Mouse (Mus musculus) liver, adult 2 months (tissue): ENCODE measurements around the gene Csf2ra. TPM values are rescaled to one million over a fixed set of nuclear protein-coding genes. Genes with fewer than 3 reads are reported as not detected.

ENCODE experiments used
- DNase-seq: peaks from one replicate; pipeline ENCODE4 v3.0.0-alpha.2; 2011; ENCODE audit warnings: low read depth, low spot score; ENCODE audit errors: extremely low read depth
- H3K27ac ChIP-seq: fragments of 200-500 bp; replicated peaks from 2 replicates; pipeline ENCODE4 v1.5.1; 2012; ENCODE audit warnings: low read depth, mild to moderate bottlenecking, control low read depth, inconsistent platforms, low read length; ENCODE audit not compliant: insufficient read depth
- H3K27me3 ChIP-seq: fragments of 200-500 bp; 2 replicates; pipeline ENCODE4 v1.6.1; 2012; ENCODE audit warnings: mild to moderate bottlenecking, moderate library complexity, low read length, inconsistent platforms; ENCODE audit not compliant: control insufficient read depth, insufficient read depth
- H3K36me3 ChIP-seq: fragments of 200-500 bp; 2 replicates; pipeline ENCODE4 v1.6.1; 2012; ENCODE audit warnings: low read length, inconsistent platforms; ENCODE audit not compliant: control insufficient read depth, insufficient read depth
- H3K4me1 ChIP-seq: fragments of 200-500 bp; 2 replicates; pipeline ENCODE4 v1.6.1; 2011; ENCODE audit warnings: low read length; ENCODE audit not compliant: control insufficient read depth, insufficient read depth
- H3K4me3 ChIP-seq: fragments of 200-500 bp; 2 replicates; pipeline ENCODE4 v1.5.1; 2011; ENCODE audit warnings: low read depth, mild to moderate bottlenecking, control low read depth, low read length, moderate library complexity; ENCODE audit not compliant: insufficient read depth
- H3K79me2 ChIP-seq: fragments of 200-500 bp; 2 replicates; pipeline ENCODE4 v1.6.1; 2012; ENCODE audit warnings: inconsistent platforms, mild to moderate bottlenecking, low read length, moderate library complexity; ENCODE audit not compliant: control insufficient read depth, insufficient read depth
- H3K9ac ChIP-seq: fragments of 200-500 bp; 2 replicates; pipeline ENCODE4 v1.6.1; 2012; ENCODE audit warnings: low read depth, mild to moderate bottlenecking, control low read depth, inconsistent platforms, low read length
- CTCF ChIP-seq: fragments of 200-500 bp; IDR thresholded peaks from 2 replicates; pipeline ENCODE4 v1.5.1; 2011; ENCODE audit warnings: low read depth, low read length, control low read depth
- POLR2A ChIP-seq: fragments of 200-500 bp; IDR thresholded peaks from 2 replicates; pipeline ENCODE4 v1.6.1; 2011; ENCODE audit warnings: low read length, control low read depth; ENCODE audit not compliant: insufficient read depth; ENCODE audit errors: extremely low read depth
- WGBS: fragments of 180-500 bp; shearing (Covaris S2); methylation state at CpG from one replicate; pipeline ENCODE4 v1.1.7; 2018; 5-methylcytosine and 5-hydroxymethylcytosine counted together
- polyA plus RNA-seq: library from polyadenylated mRNA; depleted of rRNA; stranded (reverse); fragments of >200 nt; gene quantifications from 2 replicates; pipeline ENCODE4 v1.2.3, GENCODE M21; 2012
- total RNA-seq: library from RNA; depleted of rRNA; stranded (reverse); fragments of >200 nt; gene quantifications from 2 replicates; pipeline ENCODE4 v1.2.3, GENCODE M21; 2014

Csf2ra gene
- total and polyA plus RNA-seq, 2 experiments: 3.4 to 28.5 TPM

DNA sequence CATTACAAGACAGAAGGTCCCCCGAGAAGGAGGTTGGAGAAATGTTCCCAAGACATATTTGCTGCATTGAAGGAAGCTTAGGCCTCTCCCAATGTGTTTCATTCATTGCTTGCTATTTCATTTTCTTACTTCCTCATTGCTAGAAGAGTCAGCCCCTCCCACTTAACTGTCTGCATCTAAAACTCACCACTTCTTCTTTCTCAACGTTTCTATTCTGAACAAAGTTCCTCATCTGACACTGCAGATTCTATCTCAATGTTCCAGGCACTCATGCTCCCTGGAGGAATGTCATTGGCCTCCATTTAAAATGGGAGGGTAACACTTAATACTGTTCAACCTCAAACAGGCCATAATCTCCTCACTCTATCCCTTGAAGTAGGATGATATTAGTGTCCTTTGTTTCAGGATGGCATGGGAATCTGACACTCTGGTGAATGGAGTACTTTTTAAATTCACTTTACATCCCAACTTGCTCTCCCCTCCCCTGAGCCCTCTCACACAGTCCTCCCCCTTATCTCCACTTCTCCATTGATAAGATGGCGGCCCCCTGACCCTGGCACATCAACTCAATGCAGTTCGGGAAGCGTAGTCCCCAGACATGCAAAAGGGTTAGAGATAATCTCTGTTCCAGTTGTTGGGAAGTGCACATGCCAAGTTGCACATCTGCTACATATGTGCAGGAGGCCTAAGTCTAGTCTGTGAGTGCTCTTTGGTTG, 16.6 kb upstream of the Csf2ra start:
- Histone ChIP-seq H3K27me3 (no peaks in the 10 kb centered on the region), H3K4me3 (no peak overlapping the region), H3K9ac (no peak overlapping the region), H3K79me2 (no peaks in the 10 kb centered on the region), H3K36me3 (no peaks in the 10 kb centered on the region), H3K4me1 (no peaks in the 10 kb centered on the region), H3K27ac (no peak overlapping the region)
- WGBS: 68% methylated on average over 5 of the region's 5 CpGs
- no peak for TF ChIP-seq POLR2A
- TF ChIP-seq CTCF: no peak
- DNase-seq: peak; percentile 41

DNA sequence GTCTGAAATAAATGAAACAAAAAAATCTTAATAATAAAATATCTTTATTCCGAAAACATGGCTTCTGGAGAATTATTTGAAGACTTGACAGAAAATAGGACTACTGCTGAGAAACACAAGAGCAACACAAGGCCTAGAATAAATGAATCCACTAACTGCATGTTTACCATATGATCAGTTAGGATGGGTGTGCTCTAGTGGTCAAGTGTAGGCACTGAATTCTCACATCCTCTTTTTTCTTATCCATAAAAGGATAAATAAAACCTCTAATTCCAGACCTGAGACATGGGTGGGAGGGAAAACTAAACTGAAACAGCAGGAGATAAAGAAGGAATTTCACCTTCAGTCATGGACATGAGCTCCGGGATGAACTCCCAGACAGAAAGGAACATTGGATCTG, 9.7 kb upstream of the Csf2ra start:
- no peaks in the 10 kb centered on the region for H3K4me1 ChIP-seq
- H3K27me3 ChIP-seq: no peaks in the 10 kb centered on the region
- no peaks in the 10 kb centered on the region for H3K79me2 ChIP-seq
- no peak for DNase-seq
- 74% methylated on average over 2 of the region's 2 CpGs for WGBS
- no peak overlapping the region for H3K9ac ChIP-seq
- TF ChIP-seq POLR2A (no peak), CTCF (no peak)
- H3K4me3 ChIP-seq: no peak overlapping the region
- no peaks in the 10 kb centered on the region for H3K36me3 ChIP-seq
- no peak overlapping the region for H3K27ac ChIP-seq

DNA sequence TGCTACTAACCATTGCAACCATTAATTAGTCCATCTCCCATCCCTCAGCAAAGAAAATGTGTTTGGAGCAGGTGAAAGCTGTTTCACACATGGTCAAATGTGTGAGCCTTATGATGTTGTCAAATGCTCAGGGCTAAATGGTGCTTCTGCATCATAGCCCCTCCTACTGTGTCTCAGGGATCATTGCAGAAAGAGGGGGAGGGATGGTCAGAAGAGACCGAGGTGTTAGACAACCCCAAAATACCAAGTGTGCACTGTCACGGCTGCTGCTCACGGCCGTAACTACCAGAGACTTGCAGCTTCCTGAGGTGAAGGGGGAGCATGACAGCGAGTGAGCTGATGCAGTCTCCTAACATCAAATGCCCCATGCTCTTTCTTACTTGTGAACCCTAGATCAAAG, 6.3 kb upstream of the Csf2ra start:
- H3K4me3 ChIP-seq: no peak overlapping the region
- no peaks in the 10 kb centered on the region for H3K79me2 ChIP-seq
- no peaks in the 10 kb centered on the region for H3K36me3 ChIP-seq
- no peaks in the 10 kb centered on the region for H3K27me3 ChIP-seq
- H3K4me1 ChIP-seq: no peaks in the 10 kb centered on the region
- no peak for DNase-seq
- TF ChIP-seq CTCF (no peak), POLR2A (no peak)
- no peak overlapping the region for H3K27ac ChIP-seq
- no peak overlapping the region for H3K9ac ChIP-seq
- 61% methylated on average over 5 of the region's 5 CpGs for WGBS

DNA sequence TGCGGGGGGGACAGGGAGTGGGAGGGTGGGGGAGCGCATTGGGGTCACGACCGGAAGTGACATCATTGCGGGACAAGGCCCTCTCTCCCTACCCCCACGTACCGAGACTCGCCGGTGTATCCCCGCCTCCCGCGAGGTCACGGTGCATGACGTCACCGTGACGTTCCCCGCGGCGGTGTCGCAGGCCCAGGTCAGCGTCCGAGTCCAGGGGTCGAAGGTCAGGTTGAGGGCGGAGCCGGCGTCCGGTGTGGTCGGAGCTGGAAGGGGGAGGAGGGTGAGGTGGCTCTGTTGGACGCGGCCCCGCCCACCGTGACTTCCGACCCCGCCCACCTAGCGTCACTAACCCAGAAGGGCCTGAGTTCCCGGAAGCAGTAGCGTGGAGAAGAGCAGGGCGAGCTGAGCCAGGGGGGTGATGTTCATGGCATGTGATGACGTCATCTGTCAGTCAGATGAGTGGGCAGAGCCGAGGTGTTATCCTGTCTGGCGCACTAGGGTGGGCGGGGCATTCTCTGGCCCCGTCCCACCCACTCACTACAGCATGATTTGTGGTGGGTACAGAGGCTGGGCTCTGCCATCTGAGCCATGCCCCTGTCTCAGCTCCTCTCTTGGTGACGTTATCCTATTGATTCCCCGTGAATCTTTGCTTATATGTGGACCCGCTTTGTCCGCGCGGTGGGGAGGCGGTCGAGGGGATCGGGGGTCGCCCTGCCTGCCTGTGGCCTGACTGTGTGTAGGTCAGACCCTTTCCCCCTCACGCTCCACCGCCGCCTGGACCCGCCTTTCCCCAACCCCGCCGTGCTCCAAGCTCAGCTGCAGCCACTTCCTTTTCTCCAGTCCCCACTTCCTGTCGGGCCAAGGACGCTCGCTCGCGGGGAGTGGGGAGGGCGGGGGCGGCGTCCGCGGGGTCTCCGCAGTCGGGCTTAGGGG, 1.0 kb downstream of the Csf2ra start:
- peak overlapping the region; percentile 30; the same call in 1 of the 2 replicates for H3K9ac ChIP-seq
- 5% methylated on average over 71 of the region's 71 CpGs for WGBS

DNA sequence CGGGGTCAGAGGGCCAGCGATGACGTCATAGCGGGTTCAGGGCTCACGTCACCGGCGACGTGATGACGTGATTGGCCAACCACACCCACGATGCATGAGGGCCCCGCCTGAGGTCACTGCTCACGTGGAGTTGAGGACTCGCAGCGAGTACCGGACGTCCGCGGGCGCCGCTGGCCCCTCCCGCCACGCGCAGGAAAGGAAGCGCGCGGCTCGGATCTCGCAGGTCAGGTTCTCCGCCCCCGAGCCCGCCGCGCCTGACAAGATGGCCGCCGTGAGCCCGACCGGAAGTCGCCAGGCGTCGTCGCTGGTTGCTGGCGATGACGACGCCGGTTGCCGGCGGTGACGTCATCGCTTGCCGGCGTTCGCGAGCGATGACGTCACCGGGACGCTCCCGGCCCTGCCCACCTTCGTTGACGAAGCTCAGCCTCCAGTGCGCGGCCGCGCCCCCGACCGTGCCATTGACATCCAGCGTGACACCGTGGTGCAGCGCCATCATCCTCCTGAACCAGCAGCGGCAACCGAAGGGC, 1.8 kb downstream of the Csf2ra start:
- no peak overlapping the region; the same call in 1 of the 2 replicates for H3K9ac ChIP-seq
- 5% methylated on average over 71 of the region's 71 CpGs for WGBS
- TF ChIP-seq CTCF (no peak), POLR2A (no peak)

More for the DNA sequence above, 1.0 kb downstream of the Csf2ra start:
- H3K4me1 ChIP-seq: peaks cover 4% of the 10 kb centered on the region; the same call in 1 of the 2 replicates
- no peak for TF ChIP-seq POLR2A
- no peak for TF ChIP-seq CTCF
- DNase-seq: peak; percentile 39
- H3K27me3 ChIP-seq: no peaks in the 10 kb centered on the region
- H3K79me2 ChIP-seq: no peaks in the 10 kb centered on the region
- H3K36me3 ChIP-seq: no peaks in the 10 kb centered on the region
- peak overlapping the region; percentile 63 for H3K4me3 ChIP-seq
- H3K27ac ChIP-seq: no peak overlapping the region

More for the DNA sequence above, 1.8 kb downstream of the Csf2ra start:
- peak overlapping the region; percentile 63 for H3K4me3 ChIP-seq
- H3K27me3 ChIP-seq: no peaks in the 10 kb centered on the region
- no peak for DNase-seq
- H3K36me3 ChIP-seq: no peaks in the 10 kb centered on the region
- H3K79me2 ChIP-seq: no peaks in the 10 kb centered on the region
- H3K4me1 ChIP-seq: peaks cover 4% of the 10 kb centered on the region; the same call in 1 of the 2 replicates
- no peak overlapping the region for H3K27ac ChIP-seq
